Mouse (Mus musculus) CH12.LX (cell line): ENCODE results near the gene Cnp.

Source experiments
- CTCF ChIP-seq, 2 experiments: IDR thresholded peaks in 1 of 2; conservative IDR thresholded peaks in 1 of 2; 2 replicates each; pipeline ENCODE4 v1.5.1; 2011 to 2012; ENCODE audit warnings: low read depth in 2 of 2, low read length in 2 of 2, improper control_type of control experiment in 1 of 2, inconsistent platforms in 1 of 2, mild to moderate bottlenecking in 1 of 2, moderate library complexity in 1 of 2
- EP300 ChIP-seq: IDR thresholded peaks from 2 replicates; pipeline ENCODE4 v1.6.1; 2011; ENCODE audit warnings: low read length, improper control_type of control experiment
- ETS1 ChIP-seq: conservative IDR thresholded peaks from 2 replicates; pipeline ENCODE4 v1.6.1; 2012; ENCODE audit warnings: low read depth, mild to moderate bottlenecking, inconsistent platforms, low read length, improper control_type of control experiment, moderate library complexity
- JUN ChIP-seq: IDR thresholded peaks from 2 replicates; pipeline ENCODE4 v1.6.1; 2011; ENCODE audit warnings: low read depth, mild to moderate bottlenecking, low read length, improper control_type of control experiment, moderate library complexity; ENCODE audit not compliant: insufficient read depth
- JUND ChIP-seq: conservative IDR thresholded peaks from 2 replicates; pipeline ENCODE4 v1.6.1; 2011; ENCODE audit warnings: low read depth, low read length, improper control_type of control experiment
- MAX ChIP-seq: IDR thresholded peaks from 2 replicates; pipeline ENCODE4 v1.6.1; 2011; ENCODE audit warnings: low read length, improper control_type of control experiment
- MEF2A ChIP-seq: IDR thresholded peaks from 2 replicates; pipeline ENCODE4 v1.6.1; 2014; ENCODE audit warnings: low read depth, mild to moderate bottlenecking, inconsistent platforms, low read length, improper control_type of control experiment, borderline replicate concordance
- MXI1 ChIP-seq: IDR thresholded peaks from 2 replicates; pipeline ENCODE4 v1.6.1; 2011; ENCODE audit warnings: mild to moderate bottlenecking, low read depth, low read length, improper control_type of control experiment
- MYC ChIP-seq: IDR thresholded peaks from 2 replicates; pipeline ENCODE4 v1.6.1; 2011; ENCODE audit warnings: low read depth, mild to moderate bottlenecking, improper control_type of control experiment, low read length
- PAX5 ChIP-seq: IDR thresholded peaks from 2 replicates; pipeline ENCODE4 v1.6.1; 2012; ENCODE audit warnings: low read length, inconsistent platforms, mixed read lengths
- POLR2A ChIP-seq: IDR thresholded peaks from 2 replicates; pipeline ENCODE4 v1.6.1; 2011; ENCODE audit warnings: low read depth, mild to moderate bottlenecking, improper control_type of control experiment, low read length
- RCOR1 ChIP-seq: conservative IDR thresholded peaks from 2 replicates; pipeline ENCODE4 v1.6.1; 2012; ENCODE audit warnings: low read depth, mild to moderate bottlenecking, inconsistent platforms, low read length, improper control_type of control experiment

DNA sequence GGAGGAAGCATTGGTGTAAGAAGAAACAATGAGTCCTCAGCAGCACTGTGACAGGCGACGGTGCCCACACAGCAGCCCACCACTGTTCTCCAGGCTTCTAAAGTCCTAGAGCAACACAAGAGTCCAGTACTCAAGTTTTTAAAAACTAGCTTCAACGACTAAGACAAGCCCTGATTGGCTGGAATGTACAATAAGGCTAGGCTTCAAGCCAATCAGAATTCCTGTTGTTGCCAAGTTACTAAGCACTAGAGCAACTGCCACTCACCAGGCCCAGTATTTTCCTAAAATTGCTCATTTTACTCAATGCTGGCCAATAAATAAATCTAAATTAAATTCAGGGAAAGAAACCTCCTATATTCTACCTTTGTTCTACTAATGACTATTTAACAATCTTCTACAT lies 38.5 kb downstream of the Cnp start:
- TF ChIP-seq CTCF (conservative IDR thresholded peaks at IDR 0.05 in 1 of 2, IDR thresholded peaks at IDR 0.05 in 1 of 2; ENCODE audit: low read depth in 2 of 2, low read length in 2 of 2) (no peak), MAX (no peak), POLR2A (peak; percentile 40; the same call in 1 of the 2 replicates), MEF2A (no peak), ETS1 (no peak), MYC (no peak), JUN (no peak), RCOR1 (no peak), PAX5 (no peak), MXI1 (no peak), EP300 (no peak), JUND (no peak)
